Mouse (Mus musculus): ENCODE data around the gene Prkar2b.

The Prkar2b gene

DNA sequence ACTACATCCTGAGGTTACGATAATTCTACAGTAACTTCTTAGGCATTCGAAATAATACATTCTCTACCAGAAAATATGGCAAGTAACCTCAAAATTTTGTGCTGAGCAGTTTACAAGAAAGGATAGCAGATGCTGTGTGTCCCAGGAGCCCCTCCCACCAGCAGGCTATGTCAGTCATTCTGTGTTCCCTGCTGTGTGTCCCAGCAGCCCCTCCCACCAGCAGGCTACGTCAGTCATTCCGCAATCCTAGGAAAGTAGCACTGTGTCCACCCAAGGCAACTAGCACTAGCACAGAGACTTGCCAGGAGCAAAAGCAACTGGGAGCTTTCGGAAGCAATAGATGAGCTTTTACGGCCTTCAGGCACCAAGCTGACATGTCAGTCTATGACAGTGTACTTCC is 97.0 kb downstream of the Prkar2b start:
- no peak for DNase-seq

DNA sequence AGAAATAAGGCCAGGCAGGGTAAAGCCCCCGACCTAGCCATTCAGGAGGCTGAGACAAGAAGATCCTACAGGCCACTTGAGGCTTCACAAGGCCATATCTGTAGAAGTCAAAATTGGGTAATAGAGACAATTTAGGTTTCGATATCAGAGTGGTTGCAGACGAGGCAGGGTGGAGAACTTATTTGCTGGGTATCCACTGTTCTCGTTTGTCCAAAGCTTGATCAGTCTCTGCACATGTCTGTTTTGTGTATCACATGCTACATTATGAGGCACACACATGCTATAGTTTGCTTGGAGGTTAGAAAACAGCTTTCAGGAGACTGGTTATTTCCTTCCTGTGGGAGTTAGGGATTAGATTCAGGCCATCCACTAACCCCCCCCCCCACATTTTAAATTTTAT is 105.3 kb downstream of the Prkar2b start:
- DNase-seq: no peak

DNA sequence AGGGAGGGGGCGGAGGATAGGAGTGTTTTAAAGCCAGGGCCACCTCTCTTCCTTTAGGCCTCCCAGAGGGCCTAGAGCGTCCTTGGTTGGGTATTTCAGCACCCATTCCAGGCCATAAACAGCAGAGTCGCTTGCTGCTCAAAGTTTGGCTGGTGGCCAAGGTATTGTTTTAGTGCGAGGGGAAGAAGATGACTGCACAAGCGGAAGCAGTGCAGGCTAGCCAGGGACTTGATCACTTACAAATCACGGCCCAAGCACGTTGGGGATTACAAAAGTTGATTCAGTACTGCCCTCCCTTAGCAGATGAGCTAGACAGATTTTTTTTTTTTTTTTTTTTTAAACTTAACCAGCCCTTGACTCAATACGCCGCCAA is 110.5 kb downstream of the Prkar2b start:
- DNase-seq: no peak

- peak; percentile 100 for DNase-seq
Observed at GRCm38 (mm10) chr12:31949759-31950658, 111.1 kb downstream of the Prkar2b start, which contains the start of gene Hbp1. Gene Hbp1 (minus strand): TSS chr12:31950535.

DNA sequence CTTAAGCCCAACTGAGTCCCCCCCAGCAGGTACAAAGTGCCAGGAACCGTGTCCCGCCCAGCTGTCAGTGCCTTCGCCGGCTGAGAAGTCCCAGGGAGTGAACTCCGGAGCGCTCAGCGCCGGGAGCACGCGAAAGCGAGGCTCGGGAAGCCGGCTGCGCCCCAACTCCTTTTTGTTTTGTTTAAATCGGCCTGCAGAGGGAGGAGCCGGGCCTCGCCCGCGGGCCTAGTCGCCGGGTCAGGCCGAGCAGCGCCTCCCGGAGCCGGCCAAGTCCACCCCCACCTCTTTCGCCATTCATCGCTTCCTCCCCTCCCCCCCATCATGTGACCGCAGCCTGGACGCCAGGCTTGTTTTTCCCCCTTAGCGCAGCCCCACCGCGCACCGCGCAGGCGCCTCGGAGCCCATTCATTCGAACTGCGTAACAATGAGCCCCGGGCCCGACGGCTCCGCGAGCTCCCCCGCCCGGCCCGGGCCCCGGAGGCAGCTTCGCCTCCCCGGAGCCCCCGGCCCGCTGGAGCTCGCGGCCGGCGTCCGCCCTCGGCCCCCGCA is 111.8 kb downstream of the Prkar2b start:
- peak; percentile 97 for DNase-seq

DNA sequence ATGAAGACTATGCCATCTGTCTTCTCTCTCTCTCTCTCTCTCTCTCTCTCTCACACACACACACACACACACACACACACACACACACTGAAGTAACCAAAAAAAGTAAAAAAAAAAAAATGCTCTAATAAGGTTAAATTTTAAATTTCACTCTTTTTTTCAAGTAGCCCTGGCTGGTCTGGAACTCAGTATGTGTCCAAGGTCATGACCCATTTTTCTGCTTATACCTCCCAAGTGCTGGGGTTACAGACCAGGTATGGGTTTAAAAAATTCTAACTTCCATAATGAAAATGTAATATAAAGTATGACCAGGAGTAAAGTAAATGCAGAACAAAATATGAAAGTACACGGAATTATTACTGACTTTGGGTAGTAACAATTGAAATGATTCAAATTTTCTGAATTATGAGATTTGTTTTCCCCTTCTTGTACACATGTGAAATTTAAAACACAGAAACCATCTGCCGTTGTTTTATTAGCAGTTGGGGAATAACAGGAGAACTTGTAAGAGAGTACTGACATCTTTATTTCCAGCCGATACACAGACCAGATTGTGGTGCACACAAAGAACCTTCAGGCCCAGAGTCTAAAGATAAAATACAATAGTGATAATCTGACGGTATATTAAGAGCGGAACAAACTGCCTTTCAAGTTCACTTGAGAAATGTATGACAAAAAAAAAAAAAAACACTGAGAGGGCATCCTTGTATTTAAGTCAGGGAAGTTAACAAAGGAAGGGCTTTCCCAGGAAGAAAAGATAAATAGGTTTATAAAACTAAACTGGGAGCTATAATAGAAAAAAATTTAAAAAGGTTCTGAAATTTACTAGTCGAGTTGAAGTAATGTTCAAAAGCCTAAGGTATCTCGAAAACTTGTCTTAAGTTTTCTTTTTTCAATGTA is 112.7 kb downstream of the Prkar2b start:
- no peak for DNase-seq

DNA sequence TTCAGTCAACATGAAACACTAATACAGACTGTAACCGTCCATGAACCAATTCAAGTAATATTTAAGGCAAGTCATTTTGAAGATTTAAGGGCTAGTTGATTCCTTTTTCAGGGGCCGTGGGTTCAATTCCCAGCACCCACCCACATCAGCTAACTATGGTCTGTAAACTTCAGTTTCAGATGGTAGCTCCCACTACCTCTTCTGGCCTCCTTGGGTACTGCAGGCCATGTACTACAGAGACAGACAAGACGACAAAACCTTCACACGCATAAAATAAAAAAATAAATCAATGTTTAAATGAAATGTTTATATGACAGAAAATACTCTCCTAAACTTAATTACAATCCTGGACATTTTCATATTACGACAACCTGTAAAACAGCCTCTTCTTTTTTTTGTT is 113.6 kb downstream of the Prkar2b start:
- peak; percentile 32 for DNase-seq

GRCm38 (mm10) chr12:31944405-31944804 is 116.7 kb downstream of the Prkar2b start:
- no peak for DNase-seq

- DNase-seq: no peak
Observed at GRCm38 (mm10) chr12:31943020-31943654, 118.0 kb downstream of the Prkar2b start.

- no peak for DNase-seq
Observed at GRCm38 (mm10) chr12:31939026-31939425, 122.1 kb downstream of the Prkar2b start.

GRCm38 (mm10) chr12:31938391-31938997 is 122.6 kb downstream of the Prkar2b start:
- no peak for DNase-seq

DNA sequence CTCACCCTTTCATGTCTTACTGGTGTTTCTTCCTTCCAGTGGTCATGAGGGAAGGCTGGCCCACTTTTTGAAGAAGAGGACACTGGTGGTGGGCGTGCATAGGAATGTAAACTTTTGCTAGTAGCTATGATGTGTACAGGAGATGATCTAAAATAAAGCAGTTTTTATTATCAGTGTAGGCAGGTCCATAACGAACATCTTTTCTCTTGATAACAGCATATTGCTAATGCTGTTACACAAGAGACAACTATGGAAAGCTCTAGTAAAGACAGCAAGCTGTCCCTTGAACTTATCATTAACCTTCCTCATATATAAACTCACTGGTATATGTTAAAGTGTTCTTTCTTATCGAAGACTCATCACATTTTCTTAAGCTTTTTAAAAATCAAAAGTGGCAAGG is 123.5 kb downstream of the Prkar2b start:
- no peak for DNase-seq

- DNase-seq: no peak
Observed at GRCm38 (mm10) chr12:31936657-31937300, 124.3 kb downstream of the Prkar2b start.

GRCm38 (mm10) chr12:31931818-31932217 is 129.3 kb downstream of the Prkar2b start:
- no peak for DNase-seq

GRCm38 (mm10) chr12:31928498-31928897 is 132.6 kb downstream of the Prkar2b start:
- DNase-seq: no peak

GRCm38 (mm10) chr12:31926661-31927061 is 134.4 kb downstream of the Prkar2b start:
- peak; percentile 73 for DNase-seq

DNA sequence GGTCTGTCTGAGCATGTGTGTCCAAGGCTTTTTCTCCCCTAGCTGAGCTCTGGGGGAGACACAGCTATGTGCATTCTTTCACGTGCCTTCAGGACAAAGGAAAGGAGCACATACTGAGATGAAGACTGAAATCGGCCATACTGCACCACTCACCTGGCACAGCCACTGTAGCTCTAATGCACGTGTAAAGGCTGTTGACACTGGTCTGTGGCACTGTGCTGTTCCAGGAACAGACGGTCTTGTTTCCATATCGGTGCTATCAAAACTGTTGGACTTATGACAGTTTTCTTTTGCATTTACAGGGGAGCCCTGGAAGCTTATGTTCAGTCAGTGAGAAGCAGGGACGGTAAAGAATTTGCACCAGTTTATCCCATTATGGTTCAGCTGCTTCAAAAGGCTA is 135.8 kb downstream of the Prkar2b start:
- DNase-seq: no peak

DNA sequence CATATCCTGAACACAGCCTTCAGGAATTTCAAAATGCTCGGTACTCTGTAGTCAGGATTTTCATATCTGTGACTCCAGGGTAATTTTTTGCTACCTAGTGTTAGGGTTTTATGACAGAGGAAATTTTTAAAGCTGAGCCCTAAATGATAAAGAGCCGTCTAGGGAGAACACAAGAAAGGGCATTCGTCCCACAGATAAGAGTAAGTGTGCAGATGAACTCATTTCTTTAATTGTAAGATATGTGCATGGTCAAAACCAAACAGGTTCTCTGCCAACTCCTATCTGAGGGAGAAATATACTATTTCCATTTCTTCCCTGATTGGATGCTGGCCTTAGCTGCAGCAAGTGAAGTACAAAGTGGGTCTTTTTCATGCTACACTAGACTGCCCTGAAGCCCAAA is 137.0 kb downstream of the Prkar2b start:
- DNase-seq: no peak

GRCm38 (mm10) chr12:31920464-31921405 is 140.4 kb downstream of the Prkar2b start:
- DNase-seq: no peak

DNA sequence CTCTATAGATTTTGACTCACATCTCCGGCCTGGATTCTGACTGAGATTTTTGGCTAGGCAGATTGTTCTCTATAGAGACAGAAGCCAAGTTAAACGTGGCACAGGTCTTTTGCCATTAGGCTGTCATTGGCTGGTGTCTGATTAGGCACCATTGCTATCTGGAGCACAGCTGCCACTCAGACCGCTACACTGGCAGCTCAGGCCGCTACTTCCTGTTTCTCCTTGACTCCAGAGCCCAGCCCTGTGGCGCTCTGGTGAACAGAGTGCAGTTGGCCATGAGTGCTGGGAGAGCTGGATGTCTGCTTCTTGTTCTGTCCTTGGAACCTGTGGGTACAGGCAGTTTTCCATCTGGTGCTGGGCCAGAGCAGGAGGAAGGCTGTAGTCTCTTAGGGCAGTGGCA is 143.9 kb downstream of the Prkar2b start:
- DNase-seq: peak; percentile 34

DNA sequence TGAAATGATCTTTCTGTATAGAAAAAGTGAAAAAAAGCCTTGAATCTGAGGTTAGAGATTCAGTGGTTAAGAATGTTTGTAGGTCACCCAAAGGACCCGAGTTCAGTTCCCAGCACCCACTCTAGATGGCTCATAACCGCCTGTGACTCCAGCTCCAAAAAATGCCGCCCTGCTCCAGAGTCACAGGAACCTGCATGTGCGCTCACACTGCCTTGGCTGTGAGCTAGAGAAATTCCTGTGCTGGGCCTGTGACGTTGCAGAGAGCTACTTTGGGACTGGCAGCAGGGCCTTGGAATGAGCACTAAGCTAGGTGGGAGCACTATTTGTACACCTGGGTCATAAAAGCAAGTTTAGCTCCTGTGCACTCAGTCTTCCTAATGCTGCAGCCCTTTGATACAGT is 144.4 kb downstream of the Prkar2b start:
- no peak for DNase-seq
